Mouse (Mus musculus) spleen, adult 2 months (tissue): ENCODE results near the gene Alkbh6. TPM values are rescaled to one million over a fixed set of nuclear protein-coding genes. Genes with fewer than 3 reads are reported as not detected.

Experiments used
- DNase-seq, 2 experiments: peaks; one replicate each; pipeline versions ENCODE4 v3.0.0 to v3.0.0-alpha.2; 2012 to 2021; ENCODE audit warnings: low spot score in 2 of 2, low read depth in 1 of 2
- H3K27ac ChIP-seq: fragments of 200-500 bp; 2 replicates; pipeline ENCODE4 v1.5.1; 2012; ENCODE audit warnings: low read length, inconsistent platforms; ENCODE audit not compliant: insufficient read depth
- H3K27me3 ChIP-seq: fragments of 200-500 bp; 2 replicates; pipeline ENCODE4 v1.6.1; 2012; ENCODE audit warnings: mild to moderate bottlenecking, moderate library complexity, low read length, inconsistent platforms; ENCODE audit not compliant: control insufficient read depth, insufficient read depth
- H3K36me3 ChIP-seq: fragments of 200-500 bp; 2 replicates; pipeline ENCODE4 v1.6.1; 2012; ENCODE audit warnings: mild to moderate bottlenecking, low read length, inconsistent platforms; ENCODE audit not compliant: control insufficient read depth, insufficient read depth
- H3K4me1 ChIP-seq: fragments of 200-500 bp; 2 replicates; pipeline ENCODE4 v1.6.1; 2011; ENCODE audit warnings: inconsistent platforms; ENCODE audit not compliant: control insufficient read depth, insufficient read depth, insufficient read length
- H3K4me3 ChIP-seq: fragments of 200-500 bp; 2 replicates; pipeline ENCODE4 v1.5.1; 2011; ENCODE audit warnings: mild to moderate bottlenecking, inconsistent platforms; ENCODE audit not compliant: insufficient read depth, insufficient read length; ENCODE audit errors: extremely low read depth
- CTCF ChIP-seq: fragments of 200-500 bp; IDR thresholded peaks from 2 replicates; pipeline ENCODE4 v1.5.1; 2011; ENCODE audit warnings: mild to moderate bottlenecking, inconsistent platforms; ENCODE audit not compliant: insufficient read depth, insufficient read length, insufficient replicate concordance; ENCODE audit errors: extremely low read depth
- POLR2A ChIP-seq: fragments of 200-500 bp; IDR thresholded peaks from 2 replicates; pipeline ENCODE4 v1.6.1; 2011; ENCODE audit warnings: low read depth, low read length, inconsistent platforms
- WGBS: fragments of 180-500 bp; shearing (Covaris S2); methylation state at CpG from one replicate; pipeline ENCODE4 v1.1.7; 2018; 5-methylcytosine and 5-hydroxymethylcytosine counted together
- polyA plus RNA-seq: library from polyadenylated mRNA; depleted of rRNA; stranded (reverse); fragments of >200 nt; gene quantifications from 2 replicates; pipeline ENCODE4 v1.2.3, GENCODE M21; 2012

Alkbh6 gene
- polyA plus RNA-seq, 1 experiment: 86.3 TPM

GRCm38 (mm10) chr7:30274383-30274782 lies 34.1 kb upstream of the Alkbh6 start:
- H3K27me3 ChIP-seq: no peaks in the 10 kb centered on the region
- WGBS: 89% methylated on average over 6 of the region's 6 CpGs
- TF ChIP-seq POLR2A (no peak), CTCF (no peak)
- H3K36me3 ChIP-seq: no peaks in the 10 kb centered on the region
- no peak overlapping the region for H3K27ac ChIP-seq
- no peaks in the 10 kb centered on the region for H3K4me1 ChIP-seq
- H3K4me3 ChIP-seq: no peak overlapping the region
- no peak for DNase-seq

GRCm38 (mm10) chr7:30278911-30279310 lies 29.6 kb upstream of the Alkbh6 start:
- Histone ChIP-seq H3K27ac (no peak overlapping the region), H3K36me3 (no peaks in the 10 kb centered on the region), H3K4me1 (no peaks in the 10 kb centered on the region), H3K27me3 (no peaks in the 10 kb centered on the region), H3K4me3 (no peak overlapping the region)
- 66% methylated on average over 2 of the region's 2 CpGs for WGBS
- DNase-seq: no peak
- TF ChIP-seq CTCF (no peak), POLR2A (no peak)

GRCm38 (mm10) chr7:30279536-30279935 lies 29.0 kb upstream of the Alkbh6 start:
- TF ChIP-seq POLR2A: no peak
- TF ChIP-seq CTCF: no peak
- WGBS: 3% methylated on average over 6 of the region's 6 CpGs
- Histone ChIP-seq H3K27me3 (no peaks in the 10 kb centered on the region), H3K4me1 (no peaks in the 10 kb centered on the region), H3K36me3 (no peaks in the 10 kb centered on the region), H3K27ac (no peak overlapping the region), H3K4me3 (peak overlapping the region; percentile 99; the same call in 1 of the 2 replicates)
- DNase-seq: no peak

- WGBS: under 1% methylated on average over 49 of the region's 49 CpGs
- TF ChIP-seq POLR2A (peak; percentile 19; the same call in 1 of the 2 replicates), CTCF (no peak)
- Histone ChIP-seq H3K4me3 (peak within 1 kb of the TSS; percentile 99), H3K27ac (peak within 1 kb of the TSS; percentile 93), H3K4me1 (no peaks in the 10 kb centered on the region), H3K36me3 (no peaks in the 10 kb centered on the region), H3K27me3 (no peaks in the 10 kb centered on the region)
- DNase-seq: peak; percentile 87 to 90
These were observed 28.4 kb upstream of the Alkbh6 start, which contains the start of the genes Thap8 and Wdr62 for GRCm38 (mm10) chr7:30279951-30280669. Gene Thap8, plus strand, starts transcription at chr7:30280094. Gene Wdr62, minus strand, starts transcription at chr7:30280419.

GRCm38 (mm10) chr7:30280670-30281138 lies 27.8 kb upstream of the Alkbh6 start:
- no peaks in the 10 kb centered on the region for H3K36me3 ChIP-seq
- H3K4me1 ChIP-seq: no peaks in the 10 kb centered on the region
- no peaks in the 10 kb centered on the region for H3K27me3 ChIP-seq
- H3K27ac ChIP-seq: peak overlapping the region; percentile 93
- under 1% methylated on average over 20 of the region's 20 CpGs for WGBS
- peak; percentile 69 to 81 for DNase-seq
- peak overlapping the region; percentile 99 for H3K4me3 ChIP-seq
- TF ChIP-seq CTCF (no peak), POLR2A (no peak)

- WGBS: 85% methylated on average over 4 of the region's 4 CpGs
- no peak overlapping the region for H3K27ac ChIP-seq
- H3K36me3 ChIP-seq: no peaks in the 10 kb centered on the region
- no peaks in the 10 kb centered on the region for H3K27me3 ChIP-seq
- TF ChIP-seq POLR2A: no peak
- TF ChIP-seq CTCF: no peak
- no peaks in the 10 kb centered on the region for H3K4me1 ChIP-seq
- H3K4me3 ChIP-seq: no peak overlapping the region
- no peak for DNase-seq
These were observed 27.0 kb upstream of the Alkbh6 start for GRCm38 (mm10) chr7:30281522-30281921.

- Histone ChIP-seq H3K4me3 (no peak overlapping the region), H3K27me3 (no peaks in the 10 kb centered on the region), H3K27ac (no peak overlapping the region), H3K36me3 (no peaks in the 10 kb centered on the region), H3K4me1 (no peaks in the 10 kb centered on the region)
- TF ChIP-seq CTCF (no peak), POLR2A (no peak)
- WGBS: 85% methylated on average over 7 of the region's 7 CpGs
- no peak for DNase-seq
These were observed 25.8 kb upstream of the Alkbh6 start for GRCm38 (mm10) chr7:30282740-30283139.
